8 mouse cellular contexts compared by ENCODE assay signal in the genomic region with DNA sequence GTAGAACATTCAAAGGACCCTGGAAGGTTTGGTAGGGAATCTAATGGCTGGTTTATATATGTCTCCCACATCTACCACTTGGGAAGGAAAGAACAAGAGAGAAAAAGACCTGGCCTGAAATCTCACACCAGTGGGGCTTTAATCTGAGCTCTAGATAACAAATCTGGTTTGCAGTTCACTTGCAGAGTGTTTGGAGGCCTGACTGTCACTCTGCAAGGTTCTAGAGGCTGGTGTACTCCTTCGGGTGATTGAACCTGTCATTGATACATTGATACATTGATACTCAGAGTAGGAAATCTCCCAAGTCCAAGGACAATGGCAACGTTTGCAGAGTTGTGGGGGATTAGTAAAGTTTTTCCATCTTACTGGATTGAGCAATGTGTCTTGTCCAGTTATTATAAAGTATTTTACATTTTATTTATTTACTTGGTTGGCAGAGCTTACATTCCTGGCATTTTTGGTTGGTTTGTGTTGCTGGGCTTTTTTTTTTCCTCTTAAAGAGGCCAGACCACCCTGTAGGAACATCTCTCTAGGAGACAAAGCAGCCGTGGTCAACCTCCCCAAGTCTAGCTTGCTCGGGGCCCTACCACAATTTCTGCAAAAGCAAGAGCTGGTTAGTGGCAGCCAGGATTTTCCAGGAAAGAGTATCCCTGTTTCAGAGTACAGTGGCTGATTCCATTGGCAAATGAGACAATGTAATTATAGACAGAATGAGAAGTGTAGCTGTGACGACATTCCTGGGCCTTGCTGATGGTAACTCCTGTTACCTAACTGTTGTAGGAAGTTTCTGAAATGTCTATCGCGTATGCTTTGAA.
DNase-seq lines count a peak whose midpoint lies in the region; ATAC-seq and TF ChIP-seq lines count a peak whose summit lies in the region.

No protein-coding gene starts in this region.

- H3K9ac ChIP-seq in forebrain, postnatal 0 days: no peak overlapping the region
- H3K9ac ChIP-seq in forebrain, embryonic 14.5 days (ENCODE audit: low read length): no peak overlapping the region

- no peak overlapping the region for H3K27ac ChIP-seq in forebrain, postnatal 0 days (ENCODE audit: low read depth, low read length)
- no peak overlapping the region for H3K27ac ChIP-seq in forebrain, embryonic 14.5 days (ENCODE audit: low read depth, low read length)

- H3K27me3 ChIP-seq in forebrain, postnatal 0 days (ENCODE audit: insufficient read depth, low read length): peaks cover 28% of the 10 kb centered on the region
- H3K27me3 ChIP-seq in forebrain, embryonic 14.5 days (replicated peaks; ENCODE audit: control insufficient read depth, insufficient read depth, low read length): peaks cover 15% of the 10 kb centered on the region
- no peaks in the 10 kb centered on the region for H3K27me3 ChIP-seq in splenic B cell, adult 2 months (ENCODE audit: control insufficient read depth, insufficient read depth, low read length, poor library complexity, severe bottlenecking)

- ATAC-seq in forebrain, postnatal 0 days: no peak
- ATAC-seq in forebrain, embryonic 14.5 days: no peak
- ATAC-seq in granulocyte monocyte progenitor cell, adult 5-6 weeks (replicated peaks; ENCODE audit: poor library complexity, severe bottlenecking): no peak

- DNase-seq in forebrain, postnatal 0 days: no peak
- DNase-seq in forebrain, embryonic 14.5 days (ENCODE audit: low spot score): no peak
- DNase-seq in lung, adult 2 months: no peak
- DNase-seq in lung, postnatal 14 days: no peak
- DNase-seq in induced T-regulatory cell, adult 2 months (ENCODE audit: low read depth): peak; percentile 70
- peak; percentile 21 for DNase-seq in splenic B cell, adult 2 months (ENCODE audit: low read depth, low spot score)
- no peak for DNase-seq in right cerebral cortex, postnatal 14 days

- H3K4me3 ChIP-seq in forebrain, postnatal 0 days (ENCODE audit: low read depth, low read length): no peak overlapping the region
- H3K4me3 ChIP-seq in forebrain, embryonic 14.5 days (ENCODE audit: low read depth, low read length): no peak overlapping the region
- peak overlapping the region; percentile 64 for H3K4me3 ChIP-seq in lung, adult 2 months (replicated peaks; ENCODE audit: extremely low read depth, low read depth, low read length)

- H3K4me1 ChIP-seq in forebrain, postnatal 0 days (ENCODE audit: insufficient read depth): 0 out of 2 replicates have a peak, but pooled peaks cover 3% of the 10 kb centered on the region
- H3K4me1 ChIP-seq in forebrain, embryonic 14.5 days (ENCODE audit: control insufficient read depth, insufficient read depth, low read length): peaks cover 2% of the 10 kb centered on the region; the same call in 1 of the 2 replicates
- H3K4me1 ChIP-seq in lung, adult 2 months (ENCODE audit: control insufficient read depth, insufficient read depth, low read length): peaks cover 22% of the 10 kb centered on the region

- no peaks in the 10 kb centered on the region for H3K36me3 ChIP-seq in forebrain, postnatal 0 days (ENCODE audit: insufficient read depth)
- no peaks in the 10 kb centered on the region for H3K36me3 ChIP-seq in forebrain, embryonic 14.5 days (ENCODE audit: control insufficient read depth, insufficient read depth, low read length)
- peaks cover 21% of the 10 kb centered on the region for H3K36me3 ChIP-seq in splenic B cell, adult 2 months (ENCODE audit: control insufficient read depth, insufficient read depth, low read length, poor library complexity, severe bottlenecking)

- 67% methylated on average over 7 of the region's 7 CpGs for WGBS in forebrain, postnatal 0 days
- WGBS in forebrain, embryonic 14.5 days: 76% methylated on average over 7 of the region's 7 CpGs
- 30% methylated on average over 7 of the region's 7 CpGs for WGBS in lung, adult 2 months

- no peaks in the 10 kb centered on the region for H3K9me3 ChIP-seq in forebrain, postnatal 0 days (ENCODE audit: low read length)
- no peaks in the 10 kb centered on the region for H3K9me3 ChIP-seq in forebrain, embryonic 14.5 days (replicated peaks; ENCODE audit: control insufficient read depth, low read length)

- TF ChIP-seq CTCF in forebrain, postnatal 0 days (IDR thresholded peaks at IDR 0.05; ENCODE audit: low read depth): no peak
- no peak for TF ChIP-seq CTCF in lung, adult 2 months (IDR thresholded peaks at IDR 0.05; ENCODE audit: insufficient read depth, low read length)

- 0 out of 2 replicates have a peak overlapping the region, but pooled peaks have one; percentile 23 for H3K4me2 ChIP-seq in forebrain, postnatal 0 days (ENCODE audit: low read depth)
- no peak overlapping the region for H3K4me2 ChIP-seq in forebrain, embryonic 14.5 days (ENCODE audit: low read length)

- no peak for TF ChIP-seq POLR2A in lung, adult 2 months (IDR thresholded peaks at IDR 0.05; ENCODE audit: borderline replicate concordance, extremely low read depth, low read depth, low read length)

Comparison
In these comparisons a context has a peak if more than half of its experiments do, and no peak if none do; other contexts are left out.
1. DNase-seq: peak in induced T-regulatory cell, adult 2 months (single experiment) and splenic B cell, adult 2 months (single experiment); none in forebrain, postnatal 0 days (single experiment), forebrain, embryonic 14.5 days (single experiment), lung, adult 2 months (single experiment), lung, postnatal 14 days (single experiment) and right cerebral cortex, postnatal 14 days (single experiment).